Mouse (Mus musculus) frontal cortex, postnatal 36 days (tissue): Measurements from ENCODE around the gene Snx5.

ENCODE experiments used
- DNase-seq, 2 experiments: peaks; one replicate each; pipeline ENCODE4 v3.0.0; 2022; ENCODE audit warnings: low spot score in 2 of 2

Gene Snx5

GRCm38 (mm10) chr2:144267004-144267730, 3.5 kb downstream of the Snx5 start:
- DNase-seq, result no peak

GRCm38 (mm10) chr2:144265916-144266683, 4.6 kb downstream of the Snx5 start:
- no peak for DNase-seq

DNA sequence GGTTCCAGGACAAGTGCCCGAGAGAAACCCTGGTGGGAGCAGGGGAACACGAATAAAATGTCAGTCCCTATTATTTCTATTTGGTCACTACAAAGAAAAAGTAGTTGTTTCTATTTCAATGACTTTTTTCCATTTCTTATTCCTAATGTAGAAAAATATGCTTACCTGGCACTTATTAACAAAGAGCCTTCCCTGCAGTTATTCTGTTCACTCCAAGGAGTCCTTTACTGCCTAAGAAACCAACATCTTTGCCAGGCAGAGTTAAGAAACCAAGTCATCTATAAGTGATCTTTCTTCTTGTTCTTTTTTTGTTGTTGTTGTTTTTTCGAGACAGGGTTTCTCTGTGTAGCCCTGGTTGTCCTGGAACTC, 5.6 kb downstream of the Snx5 start:
- no peak for DNase-seq

- no peak for DNase-seq
These were observed 6.1 kb downstream of the Snx5 start for GRCm38 (mm10) chr2:144264398-144265119.

- no peak for DNase-seq
These were observed 7.9 kb downstream of the Snx5 start for GRCm38 (mm10) chr2:144262837-144263236.

- no peak for DNase-seq
These were observed 20.6 kb downstream of the Snx5 start for GRCm38 (mm10) chr2:144250111-144250510.

DNA sequence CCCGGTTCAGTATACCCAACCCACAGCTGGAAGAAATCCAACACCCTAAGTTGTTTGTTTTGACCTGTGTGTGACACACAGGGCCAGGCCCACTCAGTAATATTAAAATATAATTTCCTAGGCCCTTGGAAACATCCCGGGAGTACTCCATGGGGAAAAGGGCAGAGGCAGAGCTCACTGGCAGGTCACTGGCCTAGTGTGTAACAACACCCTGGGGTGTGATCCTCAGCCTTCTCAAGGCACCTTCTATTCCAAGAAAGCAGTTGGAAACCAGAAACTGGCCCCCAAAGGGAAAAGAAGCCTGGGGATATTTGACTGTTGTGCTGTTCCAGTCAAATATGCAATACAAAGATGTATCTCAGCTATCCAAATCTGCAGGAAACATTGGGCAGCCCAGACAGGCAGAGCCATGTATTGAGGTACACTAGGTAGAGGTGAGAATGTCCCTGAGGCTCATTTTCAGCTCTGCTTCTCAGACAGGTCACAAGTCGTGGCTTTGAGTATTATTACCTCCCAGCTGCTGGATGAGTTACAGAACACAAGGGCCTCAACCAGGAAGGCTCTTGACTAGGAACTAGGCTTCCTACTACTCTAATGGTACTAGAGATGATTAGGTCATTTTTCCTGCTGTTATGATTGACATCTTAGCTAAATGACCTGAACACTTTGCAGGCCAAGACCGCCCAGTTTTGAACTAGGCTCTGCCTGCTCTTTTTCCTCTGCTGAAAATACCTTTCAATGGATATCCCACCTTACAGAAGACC, 21.9 kb downstream of the Snx5 start:
- no peak for DNase-seq

GRCm38 (mm10) chr2:144247337-144247978, 23.2 kb downstream of the Snx5 start:
- DNase-seq, result no peak

GRCm38 (mm10) chr2:144246270-144246669, 24.4 kb downstream of the Snx5 start:
- no peak for DNase-seq

- DNase-seq, result no peak
These were observed 25.2 kb downstream of the Snx5 start for GRCm38 (mm10) chr2:144245464-144245863.

- no peak for DNase-seq
These were observed 30.4 kb downstream of the Snx5 start for GRCm38 (mm10) chr2:144240095-144240899.

GRCm38 (mm10) chr2:144239318-144239717, 31.4 kb downstream of the Snx5 start:
- no peak for DNase-seq

- no peak for DNase-seq
These were observed 32.4 kb downstream of the Snx5 start for GRCm38 (mm10) chr2:144238341-144238740.

- no peak for DNase-seq
These were observed 33.7 kb downstream of the Snx5 start for GRCm38 (mm10) chr2:144236791-144237584.

GRCm38 (mm10) chr2:144235776-144236175, 34.9 kb downstream of the Snx5 start:
- no peak for DNase-seq

GRCm38 (mm10) chr2:144233534-144233933, 37.2 kb downstream of the Snx5 start:
- no peak for DNase-seq

- no peak for DNase-seq
These were observed 39.6 kb downstream of the Snx5 start for GRCm38 (mm10) chr2:144231115-144231514.

- DNase-seq, result no peak
These were observed 40.2 kb downstream of the Snx5 start for GRCm38 (mm10) chr2:144230498-144230897.

- no peak for DNase-seq
These were observed 41.1 kb downstream of the Snx5 start for GRCm38 (mm10) chr2:144229647-144230046.
